Mouse (Mus musculus) ES-E14 (cell line): ENCODE results near the gene Rpl23a. TPM values are rescaled to one million over a fixed set of nuclear protein-coding genes. Genes with fewer than 3 reads are reported as not detected.

Source experiments
- DNase-seq: peaks from one replicate; pipeline ENCODE4 v3.0.0-alpha.2; 2013; ENCODE audit warnings: low read depth, low spot score
- H3K27ac ChIP-seq: 2 replicates; pipeline ENCODE4 v1.5.1; 2012; ENCODE audit warnings: low read depth, mild to moderate bottlenecking, low read length, moderate library complexity, mixed read lengths; ENCODE audit not compliant: poor library complexity, insufficient read depth, severe bottlenecking
- H3K36me3 ChIP-seq: 2 replicates; pipeline ENCODE4 v1.6.1; 2012; ENCODE audit warnings: mild to moderate bottlenecking, low read length, moderate library complexity, mixed read lengths; ENCODE audit not compliant: control insufficient read depth, poor library complexity, insufficient read depth, severe bottlenecking
- H3K4me1 ChIP-seq, 2 experiments: fragments of 150-350 bp in 1 of 2; sonication (generic) in 1 of 2; 2 replicates each; pipeline ENCODE4 v1.6.1; 2012; ENCODE audit warnings: low read length in 2 of 2, mild to moderate bottlenecking in 1 of 2, mixed read lengths in 1 of 2; ENCODE audit not compliant: control insufficient read depth in 2 of 2, insufficient read depth in 2 of 2, poor library complexity in 1 of 2
- H3K4me3 ChIP-seq, 2 experiments: fragments of 150-350 bp in 1 of 2; sonication (generic) in 1 of 2; 2 replicates each; pipeline ENCODE4 v1.5.1; 2012; ENCODE audit warnings: low read length in 2 of 2, low read depth in 1 of 2, mild to moderate bottlenecking in 1 of 2, mixed read lengths in 1 of 2; ENCODE audit not compliant: insufficient read depth in 1 of 2, poor library complexity in 1 of 2, severe bottlenecking in 1 of 2
- H3K9ac ChIP-seq: 2 replicates; pipeline ENCODE4 v1.6.1; 2012; ENCODE audit warnings: low read depth, mild to moderate bottlenecking, low read length, mixed read lengths; ENCODE audit not compliant: poor library complexity, insufficient read depth, severe bottlenecking
- H3K9me3 ChIP-seq: fragments of 150-350 bp; sonication (generic); 2 replicates; pipeline ENCODE4 v1.6.1; 2012; ENCODE audit warnings: low read depth, mild to moderate bottlenecking, low read length; ENCODE audit not compliant: control insufficient read depth, insufficient read depth
- CHD2 ChIP-seq: IDR thresholded peaks from 2 replicates; pipeline ENCODE4 v1.6.1; 2014; ENCODE audit warnings: mild to moderate bottlenecking, low read depth, low read length, inconsistent platforms
- HCFC1 ChIP-seq: IDR thresholded peaks from 2 replicates; pipeline ENCODE4 v1.6.1; 2012; ENCODE audit warnings: low read length, inconsistent platforms, borderline replicate concordance; ENCODE audit not compliant: insufficient read depth
- MAFK ChIP-seq: IDR thresholded peaks from 2 replicates; pipeline ENCODE4 v1.6.1; 2014; ENCODE audit warnings: mild to moderate bottlenecking, low read depth, low read length, inconsistent platforms; ENCODE audit not compliant: insufficient read depth
- ZC3H11A ChIP-seq: IDR thresholded peaks from 2 replicates; pipeline ENCODE4 v1.6.1; 2012; ENCODE audit warnings: low read depth, mild to moderate bottlenecking, inconsistent platforms, low read length, borderline replicate concordance
- ZNF384 ChIP-seq: IDR thresholded peaks from 2 replicates; pipeline ENCODE4 v1.6.1; 2012; ENCODE audit warnings: low read depth, low read length, inconsistent platforms
- in situ Hi-C, 2 experiments: fragments of 600-800 bp; cut with MboI; formaldehyde crosslinking; loops; one replicate each; pipeline ENCODE4 v1.15.1; 2025; ENCODE audit warnings: low sequenced_read_pairs in 2 of 2, inconsistent platforms in 1 of 2; ENCODE audit not compliant: unreplicated experiment in 2 of 2
- total RNA-seq: library from RNA; depleted of rRNA; stranded (reverse); fragments of 300-350 nt; gene quantifications from 2 replicates; pipeline ENCODE4 v1.2.3, GENCODE M21; 2012

Rpl23a gene
- total RNA-seq, 1 experiment = 2,664 TPM

GRCm38 (mm10) chr11:78159557-78159956, 23.8 kb downstream of the Rpl23a start:
- no peak for DNase-seq
- H3K4me1 ChIP-seq = peaks cover 0 to 34% of the 10 kb centered on the region in 2 experiments; a peak in 1 of 4 replicates
- TF ChIP-seq ZNF384 (no peak), CHD2 (no peak), ZC3H11A (no peak), MAFK (no peak), HCFC1 (no peak)
- peaks cover 60% of the 10 kb centered on the region for H3K36me3 ChIP-seq
- no peak overlapping the region for H3K4me3 ChIP-seq
- no peak overlapping the region for H3K9ac ChIP-seq
- no peaks in the 10 kb centered on the region for H3K9me3 ChIP-seq
- no peak overlapping the region for H3K27ac ChIP-seq
- in situ Hi-C loops = no loop called here

- peak; percentile 60; the same call in 1 of the 2 replicates for TF ChIP-seq ZNF384
- no peak for TF ChIP-seq HCFC1
- no peak for TF ChIP-seq MAFK
- TF ChIP-seq ZC3H11A = peak; percentile 71; the same call in 1 of the 2 replicates
- TF ChIP-seq CHD2 = no peak
- no peaks in the 10 kb centered on the region for H3K9me3 ChIP-seq
Measured at GRCm38 (mm10) chr11:78159096-78159495, 24.3 kb downstream of the Rpl23a start.

GRCm38 (mm10) chr11:78156156-78156699, 27.2 kb downstream of the Rpl23a start:
- Histone ChIP-seq H3K9me3 (no peaks in the 10 kb centered on the region), H3K27ac (no peak overlapping the region), H3K9ac (no peak overlapping the region), H3K36me3 (peaks cover 51% of the 10 kb centered on the region), H3K4me1 (peaks cover 0 to 24% of the 10 kb centered on the region in 2 experiments; a peak in 2 of 4 replicates), H3K4me3 (no peak overlapping the region)
- TF ChIP-seq CHD2 = no peak
- TF ChIP-seq ZC3H11A = no peak
- no peak for TF ChIP-seq HCFC1
- TF ChIP-seq ZNF384 = no peak
- no peak for TF ChIP-seq MAFK
- DNase-seq = no peak
- in situ Hi-C loops = no loop called here

More at GRCm38 (mm10) chr11:78159096-78159495, 24.3 kb downstream of the Rpl23a start:
- no peak for DNase-seq
- H3K4me3 ChIP-seq = no peak overlapping the region
- H3K27ac ChIP-seq = no peak overlapping the region
- H3K9ac ChIP-seq = no peak overlapping the region
- H3K36me3 ChIP-seq = peaks cover 64% of the 10 kb centered on the region
- in situ Hi-C loops = no loop called here
- peaks cover 0 to 36% of the 10 kb centered on the region in 2 experiments; a peak in 1 of 4 replicates for H3K4me1 ChIP-seq

GRCm38 (mm10) chr11:78155674-78156073, 27.7 kb downstream of the Rpl23a start:
- in situ Hi-C loops = no loop called here
- H3K9me3 ChIP-seq = no peaks in the 10 kb centered on the region
- no peak for DNase-seq
- TF ChIP-seq ZC3H11A (no peak), MAFK (no peak), ZNF384 (no peak), CHD2 (no peak), HCFC1 (no peak)
- no peak overlapping the region for H3K4me3 ChIP-seq
- H3K4me1 ChIP-seq = peaks cover 0 to 21% of the 10 kb centered on the region in 2 experiments; a peak in 2 of 4 replicates
- no peak overlapping the region for H3K27ac ChIP-seq
- no peak overlapping the region for H3K9ac ChIP-seq
- H3K36me3 ChIP-seq = peaks cover 46% of the 10 kb centered on the region

- Histone ChIP-seq H3K9me3 (no peaks in the 10 kb centered on the region), H3K9ac (no peak overlapping the region), H3K27ac (no peak overlapping the region), H3K4me3 (no peak overlapping the region), H3K36me3 (peaks cover 34% of the 10 kb centered on the region), H3K4me1 (peaks cover 0 to 12% of the 10 kb centered on the region in 2 experiments; a peak in 2 of 4 replicates)
- no peak for DNase-seq
- in situ Hi-C loops = no loop called here
- no peak for TF ChIP-seq MAFK
- no peak for TF ChIP-seq ZC3H11A
- TF ChIP-seq HCFC1 = no peak
- TF ChIP-seq CHD2 = no peak
- no peak for TF ChIP-seq ZNF384
Measured at GRCm38 (mm10) chr11:78153778-78154177, 29.6 kb downstream of the Rpl23a start.
